Mouse (Mus musculus): ENCODE data around the gene Inca1.

DNA sequence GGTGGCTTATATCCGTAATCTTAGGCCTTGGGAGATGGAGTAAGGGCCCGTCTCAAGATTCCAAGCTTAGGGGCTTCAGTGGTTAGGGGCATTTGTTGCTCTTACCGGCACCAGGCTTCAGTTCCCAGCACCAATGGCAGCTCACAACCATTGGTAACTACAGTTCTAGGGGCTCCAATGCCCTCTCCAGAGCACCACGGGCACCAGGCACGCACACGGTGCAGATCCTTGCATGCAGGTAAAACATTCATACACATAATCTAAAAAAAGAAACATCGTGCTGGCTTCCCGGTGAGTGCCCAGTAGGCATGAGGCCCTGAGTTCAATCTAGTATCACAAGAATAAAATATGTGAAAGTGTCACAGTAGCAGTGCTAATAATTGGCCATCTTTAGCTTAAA lies 36.9 kb downstream of the Inca1 start:
- TF ChIP-seq CTCF (IDR thresholded peaks at IDR 0.05; ENCODE audit: control insufficient read depth, insufficient read depth, insufficient replicate concordance, low read depth, low read length) (no peak), POLR2A (IDR thresholded peaks at IDR 0.05; ENCODE audit: control insufficient read depth, low read depth, low read length) (no peak)

Data from testis, adult 2 months (tissue).